Mouse (Mus musculus) spleen, embryonic (tissue): ENCODE measurements at regions not wholly inside any gene's neighbourhood (a gene's known extent, or its start where the extent isn't known, plus 50 kb on each side); places are given as distances from the start of the nearest gene placed in this dataset.

Experiments
- CTCF ChIA-PET: fragments of 350-600 bp; sonication (Branson Sonifier 250); formaldehyde crosslinking; loops from one replicate; lab custom pipeline; 2022; lab: Charles Lee

- CTCF ChIA-PET = no interaction called here
Measured at GRCm38 (mm10) chr3:17795271-17796260, 152.6 kb upstream of the Cypt12 start.

- CTCF ChIA-PET = interaction anchor here (0.8 kb wide), 1 partner anchor 316 kb away, joined by 14 read pairs; no protein-coding TSS in a partner anchor
Measured at GRCm38 (mm10) chr3:17796766-17797165, 151.4 kb upstream of the Cypt12 start.

- CTCF ChIA-PET = no interaction called here
Measured at GRCm38 (mm10) chr3:17798399-17798798, 149.8 kb upstream of the Cypt12 start.

GRCm38 (mm10) chr3:17799120-17799519 is 149.1 kb upstream of the Cypt12 start:
- CTCF ChIA-PET = no interaction called here

GRCm38 (mm10) chr3:17800810-17801209 is 147.4 kb upstream of the Cypt12 start:
- CTCF ChIA-PET = no interaction called here

- CTCF ChIA-PET = no interaction called here
Measured at GRCm38 (mm10) chr3:17801479-17801878, 146.7 kb upstream of the Cypt12 start.

GRCm38 (mm10) chr3:17805185-17805584 is 143.0 kb upstream of the Cypt12 start:
- CTCF ChIA-PET = no interaction called here

- CTCF ChIA-PET = no interaction called here
Measured at GRCm38 (mm10) chr3:17811290-17811689, 136.9 kb upstream of the Cypt12 start.

- CTCF ChIA-PET = no interaction called here
Measured at GRCm38 (mm10) chr3:17824201-17824600, 124.0 kb upstream of the Cypt12 start.

- CTCF ChIA-PET = no interaction called here
Measured at GRCm38 (mm10) chr3:17824662-17825061, 123.5 kb upstream of the Cypt12 start.

GRCm38 (mm10) chr3:17825254-17825890 is 122.8 kb upstream of the Cypt12 start:
- CTCF ChIA-PET = no interaction called here

GRCm38 (mm10) chr3:17834706-17835105 is 113.5 kb upstream of the Cypt12 start:
- CTCF ChIA-PET = no interaction called here

- CTCF ChIA-PET = no interaction called here
Measured at GRCm38 (mm10) chr3:17847609-17848008, 100.6 kb upstream of the Cypt12 start.

- CTCF ChIA-PET = no interaction called here
Measured at GRCm38 (mm10) chr3:17848181-17848580, 100.0 kb upstream of the Cypt12 start.

- CTCF ChIA-PET = no interaction called here
Measured at GRCm38 (mm10) chr3:17862367-17862766, 85.8 kb upstream of the Cypt12 start.

GRCm38 (mm10) chr3:17865112-17865511 is 83.1 kb upstream of the Cypt12 start:
- CTCF ChIA-PET = no interaction called here

- CTCF ChIA-PET = no interaction called here
Measured at GRCm38 (mm10) chr3:17870895-17871482, 77.2 kb upstream of the Cypt12 start.

- CTCF ChIA-PET = no interaction called here
Measured at GRCm38 (mm10) chr3:17895869-17896268, 52.3 kb upstream of the Cypt12 start.

- CTCF ChIA-PET = no interaction called here
Measured at GRCm38 (mm10) chr3:17896756-17897155, 51.5 kb upstream of the Cypt12 start.
